Mouse (Mus musculus) cortical plate, adult 2 months (tissue): ENCODE data around the gene Kdm4b.

Source experiments
- CTCF ChIP-seq: fragments of 200-500 bp; IDR thresholded peaks from 2 replicates; pipeline ENCODE4 v1.5.1; 2011; ENCODE audit warnings: mild to moderate bottlenecking, control low read depth, low read length; ENCODE audit not compliant: insufficient read depth; ENCODE audit errors: extremely low read depth
- POLR2A ChIP-seq: fragments of 200-500 bp; IDR thresholded peaks from 2 replicates; pipeline ENCODE4 v1.6.1; 2011; ENCODE audit warnings: mild to moderate bottlenecking, low read length, control low read depth; ENCODE audit not compliant: insufficient read depth; ENCODE audit errors: extremely low read depth

DNA sequence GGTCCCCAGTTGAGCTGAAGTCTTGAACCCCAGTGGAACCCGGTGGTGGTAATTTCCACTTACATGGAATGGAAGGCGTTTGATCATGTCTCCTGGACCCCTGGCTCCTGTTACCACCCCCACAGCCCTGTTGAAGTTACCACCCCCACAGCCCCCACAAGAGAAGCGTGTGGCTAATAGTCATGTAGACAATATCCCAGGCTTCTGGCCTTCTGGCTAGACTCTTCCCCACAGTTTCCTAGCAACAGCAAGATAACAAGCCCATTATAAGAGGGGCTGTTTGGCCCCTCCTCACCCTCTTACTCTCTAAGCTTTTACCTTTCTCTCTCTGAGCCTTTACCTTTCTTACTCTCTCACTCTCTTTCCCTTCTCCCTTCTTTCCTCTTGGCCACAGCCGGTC, 81.0 kb downstream of the Kdm4b start:
- TF ChIP-seq POLR2A (no peak), CTCF (no peak)
